ENCODE assay signal across 20 mouse cellular contexts in the genomic region with DNA sequence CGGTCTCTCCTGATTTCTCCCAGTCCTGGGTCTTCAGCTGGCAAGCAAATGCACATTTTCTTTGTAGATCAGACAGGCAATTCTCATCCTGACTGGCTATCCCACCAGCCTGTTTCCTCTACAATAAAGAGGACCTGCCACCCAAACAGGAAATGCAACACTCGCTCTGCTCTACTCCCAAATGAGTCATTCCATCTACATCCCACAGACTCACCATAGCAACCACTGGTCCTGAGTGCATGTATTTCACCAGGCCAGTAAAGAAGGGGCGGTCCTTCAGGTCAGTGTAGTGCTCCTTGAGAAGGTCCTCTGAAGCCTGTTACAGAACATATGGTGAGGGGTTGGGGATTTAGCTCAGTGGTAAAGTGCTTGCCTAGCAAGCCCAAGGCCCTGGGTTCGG. TPM values are rescaled to one million over a fixed set of nuclear protein-coding genes. Genes with fewer than 3 reads are reported as not detected.
DNase-seq lines count a peak whose midpoint lies in the region; ATAC-seq and TF ChIP-seq lines count a peak whose summit lies in the region.
"Had no signal": no experiment of that assay in that cellular context is flagged by ENCODE, and none has a peak within 500 bp of the region (broad histone marks: within the 10 kb centered on the region; RNA-seq: fewer than 3 reads in every experiment).

No protein-coding gene starts in this region.

- WGBS in lung, postnatal 0 days: 79% methylated on average over 4 of the region's 4 CpGs
- 89% methylated on average over 4 of the region's 4 CpGs for WGBS in forebrain, embryonic 12.5 days

- H3K9me3 ChIP-seq in lung, postnatal 0 days (ENCODE audit: low read length): no peaks in the 10 kb centered on the region
- no peaks in the 10 kb centered on the region for H3K9me3 ChIP-seq in forebrain, embryonic 12.5 days
- H3K9me3 ChIP-seq: hindbrain, embryonic 13.5 days; limb, embryonic 10.5 days had no signal

- no peaks in the 10 kb centered on the region for H3K27me3 ChIP-seq in lung, postnatal 0 days (replicated peaks; ENCODE audit: insufficient read depth, low read length)
- H3K27me3 ChIP-seq in forebrain, embryonic 12.5 days: no peaks in the 10 kb centered on the region
- H3K27me3 ChIP-seq: hindbrain, embryonic 13.5 days; Patski had no signal

- no peak overlapping the region for H3K27ac ChIP-seq in lung, postnatal 0 days (ENCODE audit: low read length)
- 0 out of 2 replicates have a peak overlapping the region, but pooled peaks have one; percentile 19 for H3K27ac ChIP-seq in bone marrow macrophage, adult 2 months (ENCODE audit: insufficient read depth, low read depth, low read length)
- no peak overlapping the region for H3K27ac ChIP-seq in forebrain, embryonic 12.5 days
- H3K27ac ChIP-seq: hindbrain, embryonic 13.5 days; kidney, postnatal 0 days; limb, embryonic 10.5 days had no signal

- H3K9ac ChIP-seq in lung, postnatal 0 days (replicated peaks; ENCODE audit: low read depth): no peak overlapping the region
- no peak overlapping the region for H3K9ac ChIP-seq in forebrain, embryonic 12.5 days
- H3K9ac ChIP-seq: hindbrain, embryonic 13.5 days; liver, postnatal 0 days had no signal

- TF ChIP-seq POLR2A in bone marrow macrophage, adult 2 months (IDR thresholded peaks at IDR 0.05; ENCODE audit: borderline replicate concordance, low read depth, low read length): no peak

- peak; percentile 58 for DNase-seq in lung, postnatal 0 days (ENCODE audit: low spot score)
- no peak for DNase-seq in lung, postnatal 14 days
- peak; percentile 80 for DNase-seq in lung, postnatal 36 days
- DNase-seq in kidney, postnatal 25 days: no peak
- DNase-seq: cerebellum, adult 9-10 months; gastrocnemius, postnatal 10 days; heart, postnatal 36 days; kidney, adult 2 months; liver; liver, postnatal 0 days; right cerebral cortex, postnatal 25 days had no signal

- H3K4me2 ChIP-seq in lung, postnatal 0 days (replicated peaks; ENCODE audit: low read depth, low read length): no peak overlapping the region
- no peak overlapping the region for H3K4me2 ChIP-seq in forebrain, embryonic 12.5 days
- H3K4me2 ChIP-seq: hindbrain, embryonic 13.5 days; midbrain, embryonic 11.5 days had no signal

- no peak for TF ChIP-seq CTCF in lung, postnatal 0 days (IDR thresholded peaks at IDR 0.05)
- TF ChIP-seq CTCF in bone marrow macrophage, adult 2 months (IDR thresholded peaks at IDR 0.05; ENCODE audit: low read depth, low read length): no peak

- peak; percentile 70 for ATAC-seq in lung, postnatal 0 days
- no peak for ATAC-seq in forebrain, embryonic 12.5 days (ENCODE audit: low FRiP score)
- no peak for ATAC-seq in cerebellum, adult (ENCODE audit: insufficient number of reproducible peaks, low FRiP score, low TSS enrichment)
- ATAC-seq: forebrain, embryonic 16.5 days; liver, postnatal 0 days; Patski had no signal

- no peak for TF ChIP-seq EP300 in lung, postnatal 0 days (IDR thresholded peaks at IDR 0.05)

- no peaks in the 10 kb centered on the region for H3K4me1 ChIP-seq in lung, postnatal 0 days (ENCODE audit: insufficient read depth, low read depth, low read length)
- H3K4me1 ChIP-seq in bone marrow macrophage, adult 2 months (ENCODE audit: control insufficient read depth, insufficient read depth, low read length): peaks cover 29% of the 10 kb centered on the region
- H3K4me1 ChIP-seq in forebrain, embryonic 12.5 days: peaks cover 9% of the 10 kb centered on the region

- no peak overlapping the region for H3K4me3 ChIP-seq in lung, postnatal 0 days (ENCODE audit: low read depth, low read length)
- H3K4me3 ChIP-seq in bone marrow macrophage, adult 2 months (ENCODE audit: insufficient read depth, low read length): no peak overlapping the region
- H3K4me3 ChIP-seq in forebrain, embryonic 12.5 days (replicated peaks): no peak overlapping the region
- H3K4me3 ChIP-seq: hindbrain, embryonic 13.5 days; limb, embryonic 10.5 days had no signal

- H3K36me3 ChIP-seq in lung, postnatal 0 days (ENCODE audit: insufficient read depth, low read length): no peaks in the 10 kb centered on the region; the same call in 1 of the 2 replicates
- peaks cover 79% of the 10 kb centered on the region for H3K36me3 ChIP-seq in forebrain, embryonic 12.5 days (replicated peaks)

RNA-seq across cellular contexts. Expression of a gene that starts 5.1 kb away (rescaled TPM):
- polyA plus RNA-seq in lung, postnatal 0 days (2015; fragmentation: Nextera tagmentation; extraction: Ambion mirVana): 91.0 and 120 TPM in 2 replicates
- polyA plus RNA-seq in bone marrow macrophage, adult 2 months (2012; ENCODE audit: insufficient read depth, insufficient read length, missing spikeins): 49.0 and 57.1 TPM in 2 replicates
- polyA plus RNA-seq in forebrain, embryonic 12.5 days (2016; fragmentation: Nextera tagmentation; extraction: Ambion mirVana): 376 and 397 TPM in 2 replicates

RNA-seq across cellular contexts. Expression of a gene that starts 5.3 kb away (rescaled TPM):
- 35.2 and 42.4 TPM in 2 replicates for polyA plus RNA-seq in lung, postnatal 0 days (2015; fragmentation: Nextera tagmentation; extraction: Ambion mirVana)
- polyA plus RNA-seq in bone marrow macrophage, adult 2 months (2012; ENCODE audit: insufficient read depth, insufficient read length, missing spikeins): 14.4 and 23.0 TPM in 2 replicates
- 208 and 230 TPM in 2 replicates for polyA plus RNA-seq in forebrain, embryonic 12.5 days (2016; fragmentation: Nextera tagmentation; extraction: Ambion mirVana)

RNA-seq across cellular contexts. Expression of a gene that starts 7.0 kb away (rescaled TPM):
- polyA plus RNA-seq in lung, postnatal 0 days (2015; fragmentation: Nextera tagmentation; extraction: Ambion mirVana): 246 and 280 TPM in 2 replicates
- polyA plus RNA-seq in bone marrow macrophage, adult 2 months (2012; ENCODE audit: insufficient read depth, insufficient read length, missing spikeins): 171 and 184 TPM in 2 replicates
- polyA plus RNA-seq in forebrain, embryonic 12.5 days (2016; fragmentation: Nextera tagmentation; extraction: Ambion mirVana): 124 and 127 TPM in 2 replicates

RNA-seq across cellular contexts. Expression of a gene that starts 32.9 kb away (rescaled TPM):
- 77.9 and 87.4 TPM in 2 replicates for polyA plus RNA-seq in lung, postnatal 0 days (2015; fragmentation: Nextera tagmentation; extraction: Ambion mirVana)
- polyA plus RNA-seq in bone marrow macrophage, adult 2 months (2012; ENCODE audit: insufficient read depth, insufficient read length, missing spikeins): 62.3 and 62.4 TPM in 2 replicates
- 124 and 127 TPM in 2 replicates for polyA plus RNA-seq in forebrain, embryonic 12.5 days (2016; fragmentation: Nextera tagmentation; extraction: Ambion mirVana)

Comparison
In these comparisons a context has a peak if more than half of its experiments do, and no peak if none do; other contexts are left out.
1. DNase-seq: peak in lung, postnatal 0 days (single experiment) and lung, postnatal 36 days (single experiment); none in lung, postnatal 14 days (single experiment) and kidney, postnatal 25 days (0 of 2).